Mouse (Mus musculus): ENCODE data around the gene Vmn2r113. TPM values are rescaled to one million over a fixed set of nuclear protein-coding genes. Genes with fewer than 3 reads are reported as not detected.

Vmn2r113 gene
- not detected for polyA plus RNA-seq (2014; fragmentation: Illumina TruSeq; extraction: RNeasy Lipid Tissue Mini Kit (QIAGEN cat#74804))

GRCm38 (mm10) chr17:22942684-22943083, at the start of gene Vmn2r113:
Gene Vmn2r113 (plus strand): TSS chr17:22942984.

Other genes with a start within 250 kb of the Vmn2r113 start
- gene Zfp945, start 75.8 kb upstream of the Vmn2r113 start, polyA plus RNA-seq (2014; fragmentation: Illumina TruSeq; extraction: RNeasy Lipid Tissue Mini Kit (QIAGEN cat#74804)), result 59.8 TPM
- not detected for gene Vmn2r-ps130, start 118.2 kb downstream of the Vmn2r113 start, polyA plus RNA-seq (2014; fragmentation: Illumina TruSeq; extraction: RNeasy Lipid Tissue Mini Kit (QIAGEN cat#74804))

Measured in ovary, adult 10 weeks (tissue).